Mouse (Mus musculus) brain, adult 2 months (tissue): ENCODE measurements around the gene Gm20920.
"Not testable (repeated sequence)": the region's sequence is repeated elsewhere in the genome, so short reads cannot be mapped to it uniquely, and the experiment has no call there.

ENCODE experiments used
- DNase-seq: peaks from one replicate; pipeline ENCODE4 v3.0.0; 2011; ENCODE audit warnings: low read depth, low spot score

Gene Gm20920

GRCm38 (mm10) chrY:51851820-51852219 lies at the start of gene Gm20920:
TSS of gene Gm20920 (plus strand) at chrY:51852120.
- not testable (repeated sequence) for DNase-seq
